Mouse (Mus musculus) spleen, postnatal 36 days (tissue): ENCODE measurements at regions not wholly inside any gene's neighbourhood (a gene's known extent, or its start where the extent isn't known, plus 50 kb on each side); places are given as distances from the start of the nearest gene placed in this dataset.

Source experiments
- DNase-seq, 2 experiments: peaks; one replicate each; pipeline ENCODE4 v3.0.0; 2022; ENCODE audit warnings: low spot score in 2 of 2, mixed read lengths in 1 of 2

GRCm38 (mm10) chr12:7650851-7651250, 326.6 kb upstream of the Apob start:
- no peak for DNase-seq

- no peak for DNase-seq
These were observed 315.4 kb upstream of the Apob start for GRCm38 (mm10) chr12:7662027-7662426.

- DNase-seq: no peak
These were observed 307.3 kb upstream of the Apob start for GRCm38 (mm10) chr12:7670114-7670513.

- no peak for DNase-seq
These were observed 306.9 kb upstream of the Apob start for GRCm38 (mm10) chr12:7670561-7670960.

GRCm38 (mm10) chr12:7691996-7692395, 285.5 kb upstream of the Apob start:
- no peak for DNase-seq

GRCm38 (mm10) chr12:7698324-7698944, 279.0 kb upstream of the Apob start:
- no peak for DNase-seq

- DNase-seq: no peak
These were observed 268.3 kb upstream of the Apob start for GRCm38 (mm10) chr12:7709102-7709501.

- no peak for DNase-seq
These were observed 267.6 kb upstream of the Apob start for GRCm38 (mm10) chr12:7709872-7710271.

- DNase-seq: no peak
These were observed 262.4 kb upstream of the Apob start for GRCm38 (mm10) chr12:7715091-7715490.

GRCm38 (mm10) chr12:7718556-7718955, 258.9 kb upstream of the Apob start:
- no peak for DNase-seq

GRCm38 (mm10) chr12:7719080-7719479, 258.4 kb upstream of the Apob start:
- no peak for DNase-seq

GRCm38 (mm10) chr12:7724992-7725391, 252.5 kb upstream of the Apob start:
- DNase-seq: no peak

- no peak for DNase-seq
These were observed 239.4 kb upstream of the Apob start for GRCm38 (mm10) chr12:7738020-7738419.

GRCm38 (mm10) chr12:7738629-7739351, 238.7 kb upstream of the Apob start:
- no peak for DNase-seq

- DNase-seq: no peak
These were observed 238.0 kb upstream of the Apob start for GRCm38 (mm10) chr12:7739352-7739994.

GRCm38 (mm10) chr12:7746708-7747107, 230.7 kb upstream of the Apob start:
- DNase-seq: no peak

GRCm38 (mm10) chr12:7749319-7750238, 227.9 kb upstream of the Apob start:
- no peak for DNase-seq

GRCm38 (mm10) chr12:7754861-7755260, 222.6 kb upstream of the Apob start:
- no peak for DNase-seq

- no peak for DNase-seq
These were observed 212.4 kb upstream of the Apob start for GRCm38 (mm10) chr12:7764795-7765697.

GRCm38 (mm10) chr12:7774127-7774526, 203.3 kb upstream of the Apob start:
- no peak for DNase-seq

- DNase-seq: no peak
These were observed 201.1 kb upstream of the Apob start for GRCm38 (mm10) chr12:7776335-7776734.
